Mouse (Mus musculus) limb, embryonic 13.5 days (tissue): Measurements from ENCODE around the gene Prss56. TPM values are rescaled to one million over a fixed set of nuclear protein-coding genes. Genes with fewer than 3 reads are reported as not detected.

Experiments used
- ATAC-seq: fragments of 200-750 bp; cut with Nextera tagmentation; 2 replicates; pipeline ENCODE4 v1.8.0; 2017; ENCODE audit warnings: low read depth, moderate number of reproducible peaks, moderate TSS enrichment; ENCODE audit not compliant: low FRiP score
- H3K27ac ChIP-seq: fragments of 300-500 bp; sonication (generic); 2 replicates; pipeline ENCODE4 v1.5.1; 2015; ENCODE audit warnings: inconsistent platforms, mild to moderate bottlenecking, moderate library complexity
- H3K27me3 ChIP-seq: fragments of 300-500 bp; sonication (generic); 2 replicates; pipeline ENCODE4 v1.6.1; 2015; ENCODE audit warnings: mild to moderate bottlenecking, inconsistent platforms
- H3K36me3 ChIP-seq: fragments of 300-500 bp; sonication (generic); 2 replicates; pipeline ENCODE4 v1.6.1; 2015; ENCODE audit warnings: inconsistent platforms, mild to moderate bottlenecking, moderate library complexity
- H3K4me1 ChIP-seq: fragments of 300-500 bp; sonication (generic); 2 replicates; pipeline ENCODE4 v1.6.1; 2015; ENCODE audit warnings: inconsistent platforms
- H3K4me2 ChIP-seq: fragments of 300-500 bp; sonication (generic); replicated peaks from 2 replicates; pipeline ENCODE4 v1.6.1; 2015; ENCODE audit warnings: inconsistent platforms, mild to moderate bottlenecking, moderate library complexity
- H3K4me3 ChIP-seq: fragments of 300-500 bp; sonication (generic); 2 replicates; pipeline ENCODE4 v1.5.1; 2015; ENCODE audit warnings: moderate library complexity, mild to moderate bottlenecking, inconsistent platforms
- H3K9ac ChIP-seq: fragments of 300-500 bp; sonication (generic); 2 replicates; pipeline ENCODE4 v1.6.1; 2015; ENCODE audit warnings: mild to moderate bottlenecking, inconsistent platforms
- H3K9me3 ChIP-seq: fragments of 300-500 bp; sonication (generic); 2 replicates; pipeline ENCODE4 v1.6.1; 2016; ENCODE audit warnings: inconsistent platforms
- WGBS: fragments of 180-500 bp; shearing (Covaris S2); methylation state at CpG from one replicate; pipeline ENCODE4 v1.1.7; 2015; 5-methylcytosine and 5-hydroxymethylcytosine counted together
- polyA plus RNA-seq: library from polyadenylated mRNA; unstranded; fragments of >200 nt; fragmentation: Nextera tagmentation; extraction: Ambion mirVana; gene quantifications from 2 replicates; pipeline ENCODE4 v1.2.1, GENCODE M21; 2015

The Prss56 gene
- 0.19 TPM in 1 of 2 replicates, not detected in the other for polyA plus RNA-seq

DNA sequence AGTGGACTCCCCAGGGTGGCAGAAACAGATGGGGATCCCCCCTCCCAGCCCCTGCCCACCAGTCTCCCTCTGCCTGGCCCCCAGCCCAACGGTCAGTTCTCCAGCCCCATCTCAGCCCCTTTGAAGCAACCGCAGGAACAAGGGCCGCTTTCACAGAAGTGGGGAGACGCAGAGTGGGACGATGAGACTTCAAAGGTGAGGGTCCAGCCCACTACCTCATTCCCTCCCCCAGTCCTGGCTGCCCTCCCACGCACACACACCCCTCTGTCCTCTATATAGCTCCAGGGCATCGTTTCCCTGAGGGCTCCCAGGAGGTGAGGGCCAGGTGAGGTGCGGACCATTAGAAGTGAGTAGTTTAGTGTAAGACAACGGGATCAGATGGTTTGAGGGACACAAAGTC is at the start of gene Prss56:
Gene Prss56 (plus strand): TSS at position 301 of the 400 bp plus-strand sequence.
- peaks cover 82% of the 10 kb centered on the region for H3K27me3 ChIP-seq
- ATAC-seq: no peak
- no peak within 1 kb of the TSS for H3K4me3 ChIP-seq
- no peaks in the 10 kb centered on the region for H3K9me3 ChIP-seq
- WGBS: 41% methylated on average over 9 of the region's 9 CpGs
- H3K4me2 ChIP-seq: no peak within 1 kb of the TSS
- H3K9ac ChIP-seq: no peak within 1 kb of the TSS
- no peak within 1 kb of the TSS for H3K27ac ChIP-seq
- no peaks in the 10 kb centered on the region for H3K36me3 ChIP-seq
- peaks cover 14% of the 10 kb centered on the region for H3K4me1 ChIP-seq

DNA sequence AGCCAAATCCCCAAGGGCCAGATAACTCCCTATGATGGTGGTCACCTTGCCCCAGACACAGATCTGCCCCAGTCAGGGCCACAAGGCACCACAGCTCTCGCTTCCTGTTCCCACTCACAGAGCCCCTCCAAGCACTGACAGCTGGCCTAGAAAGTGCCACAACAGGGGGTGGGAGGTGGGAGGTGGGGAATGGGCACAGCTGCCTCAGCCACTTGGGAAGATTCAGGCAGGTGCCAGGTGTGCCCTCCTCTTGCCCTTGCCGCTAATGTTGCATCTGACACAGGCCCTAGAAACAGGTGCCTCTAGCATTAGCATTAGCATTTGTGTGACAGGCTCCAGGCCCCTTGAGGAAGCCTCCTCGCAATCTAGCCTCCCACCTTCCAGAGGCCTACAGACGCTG is 41.6 kb upstream of the Prss56 start:
- Histone ChIP-seq H3K9me3 (no peaks in the 10 kb centered on the region), H3K4me2 (no peak overlapping the region), H3K27me3 (peaks cover 9% of the 10 kb centered on the region; the same call in 1 of the 2 replicates), H3K4me1 (no peaks in the 10 kb centered on the region), H3K9ac (no peak overlapping the region), H3K27ac (no peak overlapping the region), H3K4me3 (no peak overlapping the region), H3K36me3 (no peaks in the 10 kb centered on the region)
- 72% methylated on average over 4 of the region's 4 CpGs for WGBS
- no peak for ATAC-seq

DNA sequence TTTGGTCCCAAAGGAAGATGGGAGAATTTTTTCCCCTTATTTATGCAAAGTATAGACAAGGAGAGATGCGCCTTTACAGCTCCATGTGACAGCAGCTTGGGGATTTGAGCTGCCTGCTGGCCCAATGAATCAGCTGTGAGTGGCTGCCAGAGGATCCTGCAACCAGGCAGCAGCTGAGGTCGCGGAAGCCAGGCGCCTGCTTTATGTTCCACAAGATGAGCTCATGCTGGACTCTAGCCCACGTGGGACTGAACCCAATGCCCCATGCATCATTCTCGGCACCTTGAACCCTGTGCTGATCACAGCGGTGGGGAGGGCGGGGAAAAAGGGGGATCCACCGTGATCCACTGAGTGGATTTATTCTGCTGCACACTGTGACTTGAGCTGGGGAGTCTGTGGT is 40.7 kb upstream of the Prss56 start:
- no peaks in the 10 kb centered on the region for H3K36me3 ChIP-seq
- WGBS: 78% methylated on average over 9 of the region's 9 CpGs
- H3K4me1 ChIP-seq: no peaks in the 10 kb centered on the region
- peaks cover 9% of the 10 kb centered on the region; the same call in 1 of the 2 replicates for H3K27me3 ChIP-seq
- H3K27ac ChIP-seq: no peak overlapping the region
- H3K4me2 ChIP-seq: no peak overlapping the region
- H3K9me3 ChIP-seq: no peaks in the 10 kb centered on the region
- H3K9ac ChIP-seq: no peak overlapping the region
- no peak for ATAC-seq
- no peak overlapping the region for H3K4me3 ChIP-seq

- Histone ChIP-seq H3K27me3 (peaks cover 16% of the 10 kb centered on the region), H3K9ac (no peak overlapping the region), H3K4me2 (no peak overlapping the region), H3K4me3 (no peak overlapping the region), H3K4me1 (no peaks in the 10 kb centered on the region), H3K27ac (no peak overlapping the region), H3K36me3 (no peaks in the 10 kb centered on the region), H3K9me3 (no peaks in the 10 kb centered on the region)
- ATAC-seq: no peak
- 89% methylated on average over 10 of the region's 10 CpGs for whole genome bisulfite sequencing
Measured at GRCm38 (mm10) chr1:87143141-87143540, 40.0 kb upstream of the Prss56 start.

DNA sequence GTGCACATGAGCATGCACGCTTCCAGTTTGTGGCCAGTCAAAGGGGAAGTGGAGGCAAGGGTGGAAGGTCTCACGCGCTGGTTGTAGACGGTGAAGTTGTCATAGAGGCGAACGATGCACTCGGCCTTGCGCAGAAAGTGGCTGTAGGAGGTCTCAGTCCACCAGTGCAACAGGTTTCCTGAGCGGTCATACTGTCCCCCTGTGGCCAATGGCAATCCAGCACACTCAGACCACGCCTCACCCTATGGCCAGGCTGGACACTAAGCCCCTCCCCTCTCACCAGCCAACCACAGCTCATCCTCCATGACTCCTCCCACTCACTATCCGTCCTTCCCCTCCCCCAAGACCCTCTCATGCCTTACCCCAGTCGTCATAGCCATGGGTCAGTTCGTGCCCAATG is 33.7 kb upstream of the Prss56 start:
- no peak for ATAC-seq
- no peak overlapping the region for H3K4me3 ChIP-seq
- no peaks in the 10 kb centered on the region for H3K36me3 ChIP-seq
- peaks cover 70% of the 10 kb centered on the region for H3K27me3 ChIP-seq
- H3K9me3 ChIP-seq: no peaks in the 10 kb centered on the region
- H3K4me2 ChIP-seq: no peak overlapping the region
- peaks cover 14% of the 10 kb centered on the region for H3K4me1 ChIP-seq
- WGBS: 30% methylated on average over 13 of the region's 13 CpGs
- no peak overlapping the region for H3K27ac ChIP-seq
- H3K9ac ChIP-seq: no peak overlapping the region

DNA sequence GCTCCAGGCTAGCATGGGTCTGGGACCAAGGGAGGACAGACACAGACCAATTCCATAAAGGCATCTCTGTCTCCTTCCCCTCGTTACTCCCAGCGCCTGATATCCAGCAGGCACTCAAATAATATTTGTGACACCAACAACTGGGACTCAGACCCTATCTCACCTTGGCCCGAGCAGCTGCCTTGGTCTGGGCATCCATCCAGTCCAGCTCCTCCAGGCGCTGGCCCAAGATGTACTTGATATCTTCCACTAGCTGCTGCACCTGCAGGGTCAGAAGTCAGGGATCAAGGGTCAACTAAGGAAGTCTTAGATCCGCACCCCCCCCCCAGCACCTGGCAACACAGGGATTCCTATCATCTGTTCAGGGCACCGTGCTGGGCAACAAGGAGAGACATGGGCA is 31.8 kb upstream of the Prss56 start:
- no peaks in the 10 kb centered on the region for H3K36me3 ChIP-seq
- no peak overlapping the region for H3K9ac ChIP-seq
- peaks cover 29% of the 10 kb centered on the region for H3K4me1 ChIP-seq
- H3K27me3 ChIP-seq: peaks cover 89% of the 10 kb centered on the region
- H3K27ac ChIP-seq: no peak overlapping the region
- no peak for ATAC-seq
- H3K4me3 ChIP-seq: no peak overlapping the region
- no peaks in the 10 kb centered on the region for H3K9me3 ChIP-seq
- H3K4me2 ChIP-seq: no peak overlapping the region
- 82% methylated on average over 6 of the region's 6 CpGs for WGBS

DNA sequence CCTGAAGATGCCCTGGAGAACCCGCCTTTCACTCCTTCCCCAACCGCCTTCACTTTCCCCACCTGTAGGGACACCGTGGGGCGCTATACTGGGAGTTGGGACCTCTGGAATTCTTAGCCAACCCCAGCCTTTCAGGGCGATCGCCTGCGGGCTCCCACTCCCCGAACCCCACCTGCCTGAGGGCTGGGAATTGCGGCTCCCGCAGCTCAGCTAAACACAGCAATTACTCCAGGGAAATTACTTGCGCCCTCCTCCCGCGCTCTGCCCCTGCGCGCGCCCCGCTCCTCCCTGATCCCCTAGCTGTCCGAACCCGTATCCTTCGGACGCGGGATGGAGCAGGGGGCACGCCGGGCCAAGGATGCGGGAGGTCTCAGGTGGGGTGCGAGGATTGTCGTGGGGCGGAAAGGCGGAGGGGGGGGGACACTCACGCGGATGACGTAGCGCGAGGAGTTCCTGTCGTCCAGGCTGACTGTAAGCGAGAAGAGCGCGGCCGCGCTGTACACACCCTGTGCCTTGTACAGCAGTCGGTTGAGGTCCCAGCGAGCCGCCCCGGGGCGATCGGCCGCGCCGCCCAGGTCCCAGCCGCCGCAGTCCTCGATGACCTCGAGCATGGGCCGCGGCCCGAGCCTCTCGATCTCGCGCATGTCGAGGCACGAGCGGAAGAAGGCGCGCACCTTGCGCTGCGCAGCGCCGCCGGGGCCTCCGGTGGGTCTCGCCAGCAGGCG is 29.2 kb upstream of the Prss56 start:
- Histone ChIP-seq H3K4me2 (peak overlapping the region; percentile 68), H3K27ac (no peak overlapping the region), H3K4me3 (peak overlapping the region; percentile 49), H3K27me3 (peaks cover 100% of the 10 kb centered on the region), H3K4me1 (peaks cover 30% of the 10 kb centered on the region), H3K36me3 (no peaks in the 10 kb centered on the region), H3K9me3 (no peaks in the 10 kb centered on the region), H3K9ac (peak overlapping the region; percentile 53)
- under 1% methylated on average over 70 of the region's 72 CpGs for WGBS
- no peak; the same call in 1 of the 2 replicates for ATAC-seq

DNA sequence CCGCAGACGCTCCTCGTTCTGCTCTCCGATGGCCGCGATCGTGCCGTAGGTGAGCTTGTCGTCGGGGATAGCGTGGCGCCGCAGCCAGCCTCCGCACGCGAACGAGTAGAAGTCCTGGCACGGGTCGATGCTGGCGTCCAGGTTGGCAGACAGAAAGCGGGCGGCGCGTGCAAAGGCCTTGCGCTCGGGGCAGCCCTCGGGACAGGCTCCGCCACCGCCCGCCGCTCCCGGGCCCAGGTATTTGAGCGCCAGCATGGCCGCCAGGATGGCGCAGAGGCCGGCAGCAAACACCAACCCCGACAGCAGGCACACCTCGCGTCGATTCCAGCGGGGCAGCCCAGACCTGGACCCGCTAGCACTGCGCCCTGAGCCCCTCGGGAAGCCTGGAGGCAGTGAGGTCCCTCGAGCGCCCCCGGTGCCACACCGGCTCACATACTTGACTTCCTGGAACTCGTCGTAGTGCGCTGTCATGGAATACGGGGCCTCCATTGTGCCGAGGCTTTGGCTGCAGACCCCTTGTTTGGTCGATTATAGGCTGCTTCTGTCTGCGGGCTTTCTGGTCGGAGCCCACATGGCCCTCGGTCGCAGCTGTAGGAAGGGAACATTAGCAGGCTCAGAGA is 28.5 kb upstream of the Prss56 start:
- Histone ChIP-seq H3K27ac (no peak overlapping the region), H3K4me1 (peaks cover 30% of the 10 kb centered on the region), H3K27me3 (peaks cover 100% of the 10 kb centered on the region), H3K4me2 (peak overlapping the region; percentile 68), H3K9me3 (no peaks in the 10 kb centered on the region), H3K4me3 (peak overlapping the region; percentile 49), H3K36me3 (no peaks in the 10 kb centered on the region), H3K9ac (peak overlapping the region; percentile 53; the same call in 1 of the 2 replicates)
- 1% methylated on average over 58 of the region's 58 CpGs for WGBS
- ATAC-seq: 0 out of 2 replicates have a peak, but pooled peaks have one; percentile 3

GRCm38 (mm10) chr1:87155531-87156198 is 27.4 kb upstream of the Prss56 start:
- H3K4me2 ChIP-seq: peak overlapping the region; percentile 77
- H3K27ac ChIP-seq: no peak overlapping the region
- ATAC-seq: 0 out of 2 replicates have a peak, but pooled peaks have one; percentile 22
- peaks cover 30% of the 10 kb centered on the region for H3K4me1 ChIP-seq
- H3K27me3 ChIP-seq: peaks cover 100% of the 10 kb centered on the region
- under 1% methylated on average over 39 of the region's 56 CpGs for WGBS
- H3K36me3 ChIP-seq: no peaks in the 10 kb centered on the region
- H3K4me3 ChIP-seq: peak overlapping the region; percentile 49
- H3K9me3 ChIP-seq: no peaks in the 10 kb centered on the region
- peak overlapping the region; percentile 51 for H3K9ac ChIP-seq

DNA sequence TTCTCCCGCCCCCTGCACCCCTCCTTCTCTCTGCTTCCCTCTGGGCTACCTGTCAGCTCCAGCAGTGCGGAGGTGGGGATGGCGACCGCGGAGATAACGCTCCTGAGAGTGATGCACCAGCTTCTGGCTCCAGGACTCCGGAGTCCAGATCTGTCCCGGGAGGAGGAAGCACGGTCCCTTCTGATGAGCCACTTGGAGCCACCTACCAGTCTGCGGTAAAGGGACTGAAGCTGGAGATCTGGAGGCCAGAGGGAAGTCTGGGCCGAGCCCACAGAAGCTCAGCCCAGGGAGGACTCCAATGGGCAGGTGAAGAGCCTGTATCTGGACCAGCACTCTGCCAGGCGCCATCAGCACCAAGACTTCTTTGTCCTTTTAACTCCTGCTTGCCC is 26.9 kb upstream of the Prss56 start, which contains the start of gene Ecel1:
Gene Ecel1 (minus strand): TSS at position 323 of the 389 bp plus-strand sequence.
- Histone ChIP-seq H3K4me2 (peak within 1 kb of the TSS; percentile 77), H3K27ac (no peak within 1 kb of the TSS), H3K27me3 (peaks cover 100% of the 10 kb centered on the region), H3K4me3 (peak within 1 kb of the TSS; percentile 49), H3K4me1 (peaks cover 30% of the 10 kb centered on the region), H3K9ac (peak within 1 kb of the TSS; percentile 51), H3K36me3 (no peaks in the 10 kb centered on the region), H3K9me3 (no peaks in the 10 kb centered on the region)
- WGBS: 2% methylated on average over 11 of the region's 12 CpGs
- no peak for ATAC-seq

GRCm38 (mm10) chr1:87159396-87159795 is 23.7 kb upstream of the Prss56 start:
- no peak overlapping the region for H3K4me3 ChIP-seq
- peaks cover 97% of the 10 kb centered on the region for H3K27me3 ChIP-seq
- no peak overlapping the region for H3K4me2 ChIP-seq
- H3K27ac ChIP-seq: no peak overlapping the region
- peaks cover 19% of the 10 kb centered on the region; the same call in 1 of the 2 replicates for H3K4me1 ChIP-seq
- no peak overlapping the region for H3K9ac ChIP-seq
- no peak for ATAC-seq
- no peaks in the 10 kb centered on the region for H3K9me3 ChIP-seq
- 70% methylated on average over 3 of the region's 3 CpGs for WGBS
- H3K36me3 ChIP-seq: no peaks in the 10 kb centered on the region
